Mouse (Mus musculus) CD4-positive, CD25-positive, alpha-beta regulatory T cell, adult 2 months (primary cell): ENCODE measurements at regions not wholly inside any gene's neighbourhood (a gene's known extent, or its start where the extent isn't known, plus 50 kb on each side); places are given as distances from the start of the nearest gene placed in this dataset.

Experiments
- DNase-seq: peaks from one replicate; pipeline ENCODE4 v3.0.0-alpha.2; 2012; ENCODE audit warnings: low read depth, low spot score

GRCm38 (mm10) chr10:9002261-9002660 lies 116.4 kb upstream of the Sash1 start:
- DNase-seq, result no peak

GRCm38 (mm10) chr10:8998758-8999398 lies 113.0 kb upstream of the Sash1 start:
- DNase-seq, result no peak

- no peak for DNase-seq
Observed at GRCm38 (mm10) chr10:8998356-8998755, 112.5 kb upstream of the Sash1 start.

- no peak for DNase-seq
Observed at GRCm38 (mm10) chr10:8995097-8995496, 109.2 kb upstream of the Sash1 start.

GRCm38 (mm10) chr10:8986339-8986738 lies 100.5 kb upstream of the Sash1 start:
- no peak for DNase-seq

DNA sequence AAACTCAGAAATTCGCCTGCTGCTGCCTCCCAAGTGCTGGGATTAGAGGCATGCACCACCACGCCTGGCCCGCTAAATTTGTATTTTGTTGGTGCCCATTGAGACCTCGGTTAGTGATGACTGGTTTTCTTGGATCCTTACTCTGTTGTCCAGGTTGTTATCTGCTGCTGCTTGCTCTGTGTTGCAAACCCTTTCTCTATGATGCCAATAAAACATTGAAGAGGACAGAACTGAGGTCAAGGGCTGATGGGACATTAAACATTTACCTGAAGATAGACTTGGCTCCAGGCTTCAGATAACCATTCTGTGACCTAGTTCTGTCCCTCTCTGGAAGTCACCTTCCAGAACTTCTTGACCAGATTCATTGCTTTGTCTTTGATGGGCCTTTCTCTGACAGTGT lies 97.5 kb upstream of the Sash1 start:
- no peak for DNase-seq

- no peak for DNase-seq
Observed at GRCm38 (mm10) chr10:8980568-8980967, 94.7 kb upstream of the Sash1 start.

DNA sequence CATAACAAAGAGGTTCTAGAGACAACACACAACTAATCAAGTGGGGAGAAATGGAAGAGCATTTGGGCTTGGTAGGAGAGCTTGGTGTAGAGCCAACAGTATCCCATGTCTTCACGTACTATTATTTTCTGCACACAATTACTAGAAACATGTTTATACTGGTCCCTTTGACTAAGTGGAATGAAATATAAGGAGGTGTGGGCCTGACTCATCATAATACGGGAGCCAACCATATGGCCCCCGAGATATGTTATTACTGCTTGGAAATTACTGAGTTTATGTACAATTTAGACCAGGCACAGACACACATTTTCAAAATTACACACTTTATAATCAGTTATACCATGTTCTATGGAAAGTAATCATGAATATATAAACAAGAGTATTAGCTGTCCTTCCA lies 92.7 kb upstream of the Sash1 start:
- no peak for DNase-seq

- peak; percentile 69 for DNase-seq
Observed at GRCm38 (mm10) chr10:8973934-8974333, 88.1 kb upstream of the Sash1 start.

GRCm38 (mm10) chr10:8972789-8973551 lies 87.1 kb upstream of the Sash1 start:
- DNase-seq, result no peak

- DNase-seq, result no peak
Observed at GRCm38 (mm10) chr10:8970807-8971206, 84.9 kb upstream of the Sash1 start.

DNA sequence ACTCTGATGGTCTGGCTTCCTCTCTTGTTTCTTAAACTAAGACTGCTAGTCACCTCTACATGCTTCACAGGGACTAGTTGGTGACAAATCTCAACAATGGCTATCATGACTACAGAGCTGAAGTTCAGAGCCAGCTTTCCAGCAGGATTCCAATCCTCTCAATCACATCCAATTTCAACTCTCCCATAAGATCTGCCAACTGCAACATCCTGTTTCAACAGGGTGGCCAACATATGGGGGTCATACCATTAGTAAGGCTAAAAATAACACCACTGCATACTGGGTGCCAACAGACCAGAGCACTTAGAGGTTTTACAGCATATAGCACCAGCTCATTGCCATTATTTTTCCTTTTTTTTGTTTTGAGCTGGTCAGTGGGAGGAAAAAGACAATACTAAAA lies 83.7 kb upstream of the Sash1 start:
- no peak for DNase-seq

GRCm38 (mm10) chr10:8969016-8969415 lies 83.1 kb upstream of the Sash1 start:
- no peak for DNase-seq

DNA sequence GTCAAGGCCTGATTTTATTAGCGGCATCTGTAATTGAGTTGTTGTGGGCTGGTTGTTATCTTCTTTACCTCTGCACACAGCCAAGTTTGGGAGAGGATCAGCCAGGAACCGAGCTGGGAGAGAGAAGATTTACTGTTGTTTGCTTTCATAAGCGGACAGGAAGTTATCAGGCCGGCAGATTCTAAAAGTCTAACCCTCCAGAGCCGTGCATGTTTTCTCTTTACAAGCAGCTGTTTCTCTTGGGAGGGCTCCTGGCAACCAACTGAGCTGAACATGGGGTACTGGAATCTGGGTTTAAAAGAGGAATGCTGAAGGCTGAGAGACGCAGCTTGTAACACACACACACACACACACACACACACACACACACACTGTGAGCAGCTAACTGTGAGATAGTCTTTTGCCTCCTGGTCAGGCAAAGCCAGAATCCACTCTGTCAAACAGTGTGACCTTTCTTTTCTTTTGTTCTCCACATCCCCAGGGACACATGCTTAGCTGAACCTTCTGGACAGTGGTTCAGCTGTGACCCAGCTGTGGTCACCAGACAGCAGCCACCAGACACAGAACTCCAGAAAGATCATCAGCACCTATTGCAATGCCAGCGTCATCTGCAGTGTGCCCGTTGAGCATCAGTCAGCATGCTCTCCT lies 82.5 kb upstream of the Sash1 start:
- DNase-seq, result no peak

- DNase-seq, result no peak
Observed at GRCm38 (mm10) chr10:8962921-8963320, 77.1 kb upstream of the Sash1 start.

GRCm38 (mm10) chr10:8960964-8961675 lies 75.2 kb upstream of the Sash1 start:
- no peak for DNase-seq

DNA sequence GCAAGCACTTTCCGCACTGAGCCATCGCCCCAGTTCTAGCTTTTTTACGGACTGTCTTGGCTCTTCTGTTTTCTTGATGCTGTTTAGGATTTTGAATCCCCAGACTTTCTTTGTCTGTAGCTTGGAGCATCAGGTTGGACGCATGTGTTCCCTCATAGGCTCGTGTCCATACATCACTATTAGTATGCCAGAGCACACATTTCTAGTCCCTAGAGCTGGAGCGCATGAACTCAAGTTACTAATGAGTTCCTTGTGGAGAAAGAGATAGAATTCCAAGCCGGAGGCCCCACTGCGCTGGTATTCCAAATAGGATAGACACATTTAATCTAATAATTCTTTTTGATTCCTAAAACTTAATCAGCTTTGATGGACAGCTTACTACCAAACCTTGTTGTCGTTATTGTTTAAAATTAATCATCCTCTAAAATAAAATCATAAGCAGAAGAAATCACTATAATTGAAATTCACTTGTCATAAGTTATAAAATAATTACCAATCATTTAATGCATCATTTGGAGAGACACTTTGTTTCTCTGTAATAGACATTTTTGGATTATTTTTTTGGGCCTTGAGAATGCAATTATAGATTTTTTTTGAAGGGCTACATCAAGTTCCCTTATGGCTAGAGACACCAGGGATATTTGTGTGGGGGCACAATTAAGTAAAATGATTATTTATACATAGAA lies 74.5 kb upstream of the Sash1 start:
- DNase-seq, result no peak

- DNase-seq, result peak; percentile 26
Observed at GRCm38 (mm10) chr10:8955499-8956211, 69.8 kb upstream of the Sash1 start.

- DNase-seq, result no peak
Observed at GRCm38 (mm10) chr10:8954003-8954402, 68.1 kb upstream of the Sash1 start.

- DNase-seq, result peak; percentile 48
Observed at GRCm38 (mm10) chr10:8952922-8953321, 67.1 kb upstream of the Sash1 start.

DNA sequence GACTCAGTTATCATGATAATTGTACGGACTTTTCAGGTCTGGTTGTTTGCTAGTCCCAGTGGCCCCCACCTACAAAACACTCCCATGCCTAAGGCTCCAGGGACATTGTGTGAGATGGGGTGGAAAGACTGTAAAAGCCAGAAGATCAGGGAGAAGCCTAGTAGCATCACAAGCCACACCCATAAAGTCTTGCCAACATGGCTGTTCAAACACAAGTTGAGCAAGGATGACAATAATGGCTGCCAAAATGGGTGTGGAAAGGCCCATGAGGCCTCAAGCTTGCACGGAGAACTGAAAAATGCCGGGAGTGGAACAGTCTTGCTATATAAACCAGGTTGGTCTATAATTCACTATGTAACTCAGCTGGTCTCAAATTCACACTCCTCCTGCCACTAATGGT lies 66.1 kb upstream of the Sash1 start:
- no peak for DNase-seq
